Mouse (Mus musculus): ENCODE results near the gene Psen2.

Psen2 gene

DNA sequence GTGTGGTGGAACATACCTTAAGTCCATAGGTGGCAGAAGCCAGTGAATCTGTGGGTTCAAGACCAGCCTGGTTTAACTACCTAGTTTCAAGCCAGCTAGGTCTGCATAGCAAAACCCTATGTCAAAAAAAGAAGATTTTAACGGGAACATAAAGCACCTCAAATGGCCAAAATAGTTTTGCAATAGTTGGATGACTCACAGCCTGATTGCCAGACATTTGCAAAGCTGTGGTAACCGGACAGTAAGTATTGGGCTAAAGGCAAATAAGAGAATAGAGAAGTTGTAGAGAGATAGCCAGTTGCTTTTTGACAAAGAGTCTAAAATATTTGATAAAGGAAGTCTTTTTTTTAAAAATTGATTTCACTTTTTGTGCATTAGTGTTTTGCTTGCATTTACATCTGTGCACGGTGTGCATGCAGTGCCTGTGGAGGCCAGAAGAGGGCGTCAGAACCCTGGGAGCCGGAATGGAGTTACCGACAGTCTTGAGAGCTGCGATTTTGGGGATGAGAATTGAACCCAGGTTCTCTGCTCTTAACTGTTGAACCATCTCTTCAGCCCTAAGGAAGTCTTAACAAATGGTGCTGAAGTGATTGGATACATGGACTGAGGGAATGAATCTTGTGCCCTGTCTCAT lies at the start of gene Psen2:
Gene Psen2 (minus strand): TSS at position 75 of the 634 bp plus-strand sequence.
- no peak for DNase-seq (ENCODE audit: low read depth, low spot score)

DNA sequence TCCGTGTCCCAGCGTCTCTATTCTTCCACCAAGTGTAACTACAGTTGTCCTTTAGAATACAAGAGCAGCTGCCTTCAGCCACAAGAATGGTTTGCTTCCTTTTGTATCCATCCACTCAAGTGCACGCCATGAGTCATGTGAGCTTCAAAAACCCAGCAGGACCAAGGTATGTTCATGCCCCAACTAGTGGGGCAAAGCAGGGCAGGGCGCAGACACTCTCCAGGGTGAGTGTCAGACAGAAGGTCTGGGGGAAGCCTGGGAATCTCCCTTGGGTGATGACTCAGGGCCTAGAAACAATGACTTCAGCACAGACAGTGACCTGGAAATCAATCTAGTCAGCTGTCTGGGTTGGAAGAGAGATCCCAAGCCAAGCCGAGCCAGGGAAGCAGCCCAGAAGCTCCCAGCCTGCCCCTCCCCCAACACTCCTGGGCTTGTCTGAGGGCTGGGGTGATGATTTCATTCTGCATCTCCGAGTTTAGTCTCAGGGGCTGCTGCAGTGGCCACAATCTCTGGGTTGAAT lies 49.6 kb upstream of the Psen2 start:
- no peak for DNase-seq (ENCODE audit: low read depth, low spot score)

DNA sequence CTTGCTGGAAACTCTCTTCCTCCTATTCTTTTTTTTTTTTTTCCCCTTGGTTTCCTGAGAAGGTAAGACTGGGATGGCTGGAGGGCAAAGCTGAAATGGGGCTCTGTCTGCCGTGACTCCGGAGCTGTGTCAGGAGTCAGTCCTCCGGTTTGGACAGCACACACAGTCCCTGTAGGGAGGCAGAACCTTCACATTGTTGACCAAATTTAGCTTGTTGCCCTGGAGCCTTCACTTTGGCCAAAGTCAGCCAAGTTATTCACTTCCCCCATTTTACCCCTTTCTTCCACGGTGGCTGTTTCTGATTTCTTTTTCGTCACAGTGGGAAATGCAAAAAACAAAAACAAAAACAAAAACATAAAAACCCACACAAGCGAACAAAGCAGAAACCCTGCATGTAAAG lies 49.0 kb upstream of the Psen2 start:
- DNase-seq (ENCODE audit: low read depth, low spot score) = no peak

DNA sequence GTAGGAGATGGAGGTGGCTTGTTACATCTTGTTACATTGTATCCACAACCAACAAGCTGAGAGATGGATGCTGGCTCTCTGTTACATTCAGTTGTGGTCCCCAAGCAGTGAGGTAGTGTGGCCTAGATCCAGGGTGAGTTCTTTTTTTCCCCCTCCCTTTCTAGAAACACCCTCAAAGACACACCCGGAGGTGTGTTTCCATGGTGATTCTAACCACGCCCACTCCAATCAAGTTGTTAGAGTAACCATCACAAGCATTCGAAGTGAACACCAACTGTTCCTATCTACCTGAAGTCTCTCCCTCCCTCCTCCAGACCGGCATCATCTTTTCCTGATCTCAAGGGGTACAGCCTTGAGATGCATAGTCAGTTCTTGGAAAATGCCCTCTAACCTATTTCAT lies 45.7 kb upstream of the Psen2 start:
- no peak for DNase-seq (ENCODE audit: low read depth, low spot score)

GRCm38 (mm10) chr1:180307661-180308060 lies 44.4 kb upstream of the Psen2 start:
- no peak for DNase-seq (ENCODE audit: low read depth, low spot score)

DNA sequence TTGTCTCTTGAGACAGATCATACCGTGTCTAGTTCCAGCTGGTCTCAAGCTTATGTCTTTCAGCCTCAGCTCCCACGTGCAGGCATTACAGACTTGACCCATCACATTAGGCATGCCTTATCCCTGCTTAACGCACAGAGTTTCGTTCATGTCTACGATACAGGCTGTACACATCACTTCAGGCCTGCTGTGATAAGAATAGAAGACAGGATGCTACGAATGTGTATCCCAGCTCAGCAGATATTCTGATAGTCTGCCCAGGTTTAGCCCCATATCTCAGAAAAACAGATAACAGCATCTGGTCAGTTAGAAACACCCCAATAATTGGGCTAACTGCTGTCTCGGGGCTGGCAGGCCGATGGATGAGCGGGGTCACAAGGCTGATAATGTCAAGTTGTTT lies 43.7 kb upstream of the Psen2 start:
- DNase-seq (ENCODE audit: low read depth, low spot score) = no peak

DNA sequence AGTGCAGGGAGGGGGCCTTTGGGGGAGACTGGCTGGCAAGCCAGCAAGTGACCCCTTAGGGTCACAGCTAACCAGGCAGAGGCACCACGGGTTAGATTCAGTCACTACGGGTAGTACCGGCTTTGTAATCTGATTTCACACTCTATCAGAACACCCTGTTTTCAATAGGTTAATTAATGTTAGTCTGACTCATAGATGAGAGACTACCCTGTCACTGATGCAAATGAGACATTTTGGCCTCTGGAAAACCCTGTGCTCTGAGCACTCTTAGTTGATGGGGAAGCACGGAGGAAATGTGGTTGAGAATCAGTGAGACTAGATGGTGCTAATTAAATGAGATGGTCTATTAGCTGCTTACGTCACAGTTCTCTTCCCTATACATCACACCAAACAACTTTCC lies 40.4 kb upstream of the Psen2 start:
- no peak for DNase-seq (ENCODE audit: low read depth, low spot score)

DNA sequence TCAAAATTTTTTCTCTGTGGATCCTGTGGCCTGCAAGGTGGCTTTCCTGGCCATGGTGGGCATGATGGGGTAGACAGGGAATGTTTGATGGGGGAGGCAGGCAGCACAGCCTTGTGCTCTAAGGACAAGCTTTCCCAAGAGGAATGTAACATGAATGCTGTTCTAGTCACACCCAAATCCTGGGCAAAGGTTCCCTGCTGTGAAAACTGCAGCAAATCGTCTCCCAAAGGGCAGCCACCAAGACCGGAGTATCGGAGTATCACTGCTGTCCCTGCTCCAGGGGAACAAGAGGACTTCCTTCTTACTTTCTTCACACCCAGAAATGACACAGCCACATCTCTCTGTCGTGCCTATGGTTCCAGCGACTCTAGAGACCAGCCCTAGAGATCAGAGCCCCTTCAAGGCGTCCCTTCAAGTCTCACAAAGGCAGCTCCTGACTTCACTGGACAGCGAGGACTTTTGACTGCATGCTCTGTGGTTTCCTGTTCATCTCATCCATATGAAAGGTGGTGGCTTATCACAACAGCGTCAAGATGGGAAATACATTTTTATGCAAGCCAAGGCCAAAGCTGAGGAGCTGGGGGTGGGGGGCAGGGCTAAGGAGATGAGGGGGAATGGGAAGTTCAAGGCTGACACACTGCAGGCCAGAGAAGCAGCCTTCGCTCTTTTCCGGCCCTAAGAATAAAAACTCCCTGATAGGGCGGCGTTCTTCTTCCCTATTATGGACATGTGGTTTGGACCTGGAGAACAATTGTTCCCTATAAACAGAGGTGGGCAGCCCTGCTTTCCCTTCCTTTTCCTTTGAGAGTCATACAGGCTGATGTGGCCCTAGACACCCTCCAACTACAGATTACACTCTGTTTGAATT lies 39.2 kb upstream of the Psen2 start:
- DNase-seq (ENCODE audit: low read depth, low spot score) = no peak

DNA sequence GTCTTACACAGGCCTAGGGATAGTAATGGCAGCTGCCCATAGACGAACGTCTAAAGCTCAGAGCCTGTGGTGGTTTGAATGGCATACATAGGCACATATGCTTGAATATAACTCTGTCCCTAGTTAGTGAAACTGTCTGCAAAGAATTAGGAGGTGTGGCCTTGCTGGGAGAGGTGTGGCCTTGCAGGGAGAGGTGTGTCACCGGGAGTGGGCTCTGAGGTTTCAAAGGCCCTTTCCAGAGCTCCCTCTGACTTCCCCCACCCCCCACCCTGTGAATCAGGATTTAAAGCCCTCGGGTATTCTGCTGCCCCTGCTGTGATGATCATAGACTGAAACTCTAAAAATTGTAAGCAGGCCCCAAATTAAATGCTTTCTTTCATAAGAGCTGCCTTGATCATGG lies 37.8 kb upstream of the Psen2 start:
- no peak for DNase-seq (ENCODE audit: low read depth, low spot score)

GRCm38 (mm10) chr1:180300292-180300691 lies 37.1 kb upstream of the Psen2 start:
- no peak for DNase-seq (ENCODE audit: low read depth, low spot score)

- DNase-seq (ENCODE audit: low read depth, low spot score) = no peak
Observed at GRCm38 (mm10) chr1:180299697-180300096, 36.5 kb upstream of the Psen2 start.

DNA sequence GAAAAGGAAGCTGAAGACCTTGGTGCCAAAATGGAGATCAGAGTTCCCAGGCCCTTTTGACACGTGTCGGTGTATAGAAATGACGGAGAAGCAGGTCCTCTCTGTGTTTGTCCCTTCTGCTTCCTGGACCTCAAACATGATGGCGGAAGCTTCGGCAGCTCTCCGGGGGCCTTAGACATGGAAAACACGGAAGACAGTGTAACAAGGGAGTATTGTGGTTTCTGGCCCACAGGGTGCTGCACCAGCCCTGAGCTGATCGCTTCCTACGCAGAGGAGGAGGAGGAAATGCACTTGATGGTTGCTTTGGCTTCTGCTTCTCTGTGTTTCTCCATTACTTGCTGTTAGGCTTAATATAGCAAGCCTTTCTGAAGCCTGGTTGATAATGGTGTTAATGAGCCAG lies 32.9 kb upstream of the Psen2 start:
- DNase-seq (ENCODE audit: low read depth, low spot score) = no peak

DNA sequence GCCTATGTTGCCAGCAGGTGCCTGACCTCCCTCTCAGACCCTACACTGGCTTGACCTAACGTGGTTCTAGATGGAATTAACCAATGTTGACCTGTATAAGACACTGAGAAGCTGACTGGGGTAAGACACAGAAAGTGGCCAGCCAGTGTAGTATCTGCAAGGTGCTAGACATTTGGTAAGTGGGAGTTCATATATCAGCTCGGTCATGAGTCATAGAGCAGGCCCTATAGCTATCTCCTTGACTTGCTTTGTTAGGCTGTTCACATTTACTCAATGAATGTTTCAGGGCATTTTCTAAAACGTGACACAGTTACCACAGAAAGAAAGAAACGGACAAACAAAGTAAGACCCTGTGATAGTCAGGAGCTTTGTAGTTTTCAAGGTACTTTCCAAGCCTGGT lies 27.1 kb upstream of the Psen2 start:
- DNase-seq (ENCODE audit: low read depth, low spot score) = no peak

DNA sequence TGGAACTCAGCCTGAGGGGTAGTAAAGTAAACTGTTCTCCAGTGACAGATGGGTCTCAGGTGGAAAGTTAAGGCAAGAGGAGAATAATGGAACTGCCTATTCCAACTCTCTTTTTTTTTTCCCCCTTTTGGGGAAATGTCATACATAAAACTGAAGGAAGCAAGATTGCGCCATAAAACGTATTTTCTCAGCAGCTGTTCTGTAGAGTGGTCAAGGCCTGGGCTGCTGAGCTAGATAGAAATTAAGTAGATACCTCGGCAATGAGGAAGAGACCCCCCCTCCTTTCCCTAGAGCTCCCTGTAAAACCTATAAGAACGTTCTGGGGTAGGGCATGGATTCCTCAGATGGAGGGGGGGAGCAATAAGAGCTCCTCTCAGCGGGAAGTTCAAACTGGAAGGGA lies 26.6 kb upstream of the Psen2 start:
- DNase-seq (ENCODE audit: low read depth, low spot score) = no peak

DNA sequence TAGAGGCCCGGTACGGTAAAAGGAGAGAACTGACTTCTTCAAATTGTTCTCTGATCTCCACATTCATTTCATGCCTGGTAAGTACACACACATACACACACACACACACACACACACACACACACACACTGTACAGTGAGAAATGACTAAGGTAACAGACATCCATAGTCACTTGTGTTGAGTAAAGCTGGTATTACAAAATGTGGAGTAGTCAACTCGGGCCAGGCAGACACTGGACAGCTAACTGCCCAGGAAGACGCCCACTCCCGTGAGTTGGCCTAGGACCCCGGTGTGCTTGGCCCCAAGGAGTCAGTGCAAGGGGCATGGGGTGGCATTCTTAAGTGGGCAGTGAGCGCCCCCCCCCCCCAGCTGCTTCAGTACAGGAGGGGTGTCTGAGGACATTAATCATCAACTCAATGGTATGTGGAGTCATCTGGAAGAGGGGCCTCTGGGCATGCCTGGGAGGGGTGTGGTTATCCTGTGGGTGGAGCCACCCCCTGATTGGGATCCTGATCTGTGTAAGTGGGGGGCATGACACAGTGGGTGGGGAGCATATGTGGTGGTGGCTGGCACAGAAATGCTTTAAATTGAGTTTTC lies 25.7 kb upstream of the Psen2 start:
- DNase-seq (ENCODE audit: low read depth, low spot score) = no peak

- DNase-seq (ENCODE audit: low read depth, low spot score) = no peak
Observed at GRCm38 (mm10) chr1:180288227-180288626, 25.0 kb upstream of the Psen2 start.

GRCm38 (mm10) chr1:180286081-180286831 lies 23.0 kb upstream of the Psen2 start:
- no peak for DNase-seq (ENCODE audit: low read depth, low spot score)

GRCm38 (mm10) chr1:180283813-180284768 lies 20.9 kb upstream of the Psen2 start:
- DNase-seq (ENCODE audit: low read depth, low spot score) = no peak

GRCm38 (mm10) chr1:180282581-180282980 lies 19.3 kb upstream of the Psen2 start:
- no peak for DNase-seq (ENCODE audit: low read depth, low spot score)

GRCm38 (mm10) chr1:180279648-180280047 lies 16.4 kb upstream of the Psen2 start:
- no peak for DNase-seq (ENCODE audit: low read depth, low spot score)

DNA sequence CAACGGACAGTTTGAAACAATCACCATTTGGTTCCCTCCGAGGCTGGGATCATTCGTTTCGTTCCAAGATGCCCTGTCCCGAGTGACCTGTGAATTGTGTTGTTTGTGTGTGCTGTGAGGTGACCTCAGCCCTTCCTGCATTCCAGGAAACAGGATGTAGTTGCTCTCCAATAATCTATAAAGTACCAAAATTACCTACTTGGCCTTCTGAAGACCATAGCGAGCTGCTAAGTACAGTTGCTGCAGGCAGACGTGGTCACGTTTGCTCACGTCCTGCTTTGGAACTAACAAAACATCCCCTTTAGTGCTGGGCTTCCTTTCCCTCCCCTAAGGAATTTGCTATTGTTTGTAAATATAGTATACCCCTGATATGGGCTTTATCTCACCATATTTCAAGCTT lies 14.3 kb upstream of the Psen2 start:
- DNase-seq (ENCODE audit: low read depth, low spot score) = no peak

All from c-Kit-negative CD71-positive TER-119-positive erythroid progenitor cells, embryonic 14.5 days (primary cell).